Mouse (Mus musculus): ENCODE results near the gene Tuba3b. TPM values are rescaled to one million over a fixed set of nuclear protein-coding genes. Genes with fewer than 3 reads are reported as not detected.

The Tuba3b gene
- total RNA-seq, 2 experiments from 2014 or later, result 0.14 to 0.20 TPM

DNA sequence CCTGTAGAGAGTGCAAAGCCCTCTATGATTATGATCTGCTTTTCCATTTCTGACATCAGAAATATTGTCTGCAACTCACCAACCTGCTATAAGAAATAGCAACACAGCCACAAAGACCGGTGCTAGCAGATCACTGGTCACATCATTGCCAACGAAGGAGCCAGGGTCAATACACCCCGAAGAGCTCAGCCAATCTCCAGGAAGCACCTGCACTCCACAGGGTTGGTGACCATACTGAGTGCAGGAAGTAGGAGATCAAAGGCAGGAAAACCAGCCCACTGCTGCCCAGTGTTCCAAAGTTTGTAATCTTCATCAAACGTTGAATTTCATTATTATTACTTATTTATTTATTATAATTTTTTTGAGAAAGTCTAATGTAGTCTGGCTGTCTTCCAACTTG is 10.9 kb upstream of the Tuba3b start:
- DNase-seq, result no peak
- intact Hi-C loops (cut with DNase I), result no loop called here

DNA sequence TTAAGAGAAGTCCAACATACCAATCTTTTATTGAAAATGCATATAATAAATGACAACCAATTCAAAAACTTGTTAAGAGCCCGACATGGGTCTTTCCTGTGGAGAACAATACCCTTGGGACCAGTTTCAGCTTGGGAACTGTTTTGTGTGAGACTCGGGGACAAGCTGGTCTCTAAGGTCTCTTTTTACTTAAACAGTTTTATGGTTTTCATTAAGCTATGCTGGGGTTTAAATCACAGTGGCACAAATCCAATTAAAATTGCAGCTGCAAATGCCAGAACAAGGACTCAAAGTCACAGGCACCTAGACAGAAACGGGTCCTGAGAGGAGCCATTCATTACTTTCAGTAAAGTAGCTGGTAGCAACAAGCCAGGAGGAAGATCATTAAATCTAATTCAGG is 10.4 kb upstream of the Tuba3b start:
- no peak for DNase-seq
- intact Hi-C loops (cut with DNase I), result no loop called here

DNA sequence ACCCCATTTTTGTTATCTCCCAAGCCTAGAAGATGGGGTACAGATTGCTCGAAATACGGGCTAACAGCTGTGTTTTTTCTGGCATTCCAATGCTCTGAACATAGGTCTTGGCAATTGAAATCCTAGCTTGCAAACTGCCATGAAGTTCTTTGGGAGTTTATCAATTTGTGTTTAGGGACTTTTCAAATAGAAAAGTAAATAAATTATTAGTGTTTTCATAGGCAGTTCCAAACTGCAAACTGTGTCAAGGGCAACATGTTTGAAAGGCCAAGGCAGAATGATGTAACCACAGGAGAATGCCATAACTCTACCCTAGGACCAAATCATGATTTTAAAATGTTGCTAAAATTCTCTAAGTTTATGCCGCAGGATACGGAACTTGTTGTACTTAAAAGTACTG is 7.8 kb upstream of the Tuba3b start:
- no peak for DNase-seq
- intact Hi-C loops (cut with DNase I), result no loop called here

DNA sequence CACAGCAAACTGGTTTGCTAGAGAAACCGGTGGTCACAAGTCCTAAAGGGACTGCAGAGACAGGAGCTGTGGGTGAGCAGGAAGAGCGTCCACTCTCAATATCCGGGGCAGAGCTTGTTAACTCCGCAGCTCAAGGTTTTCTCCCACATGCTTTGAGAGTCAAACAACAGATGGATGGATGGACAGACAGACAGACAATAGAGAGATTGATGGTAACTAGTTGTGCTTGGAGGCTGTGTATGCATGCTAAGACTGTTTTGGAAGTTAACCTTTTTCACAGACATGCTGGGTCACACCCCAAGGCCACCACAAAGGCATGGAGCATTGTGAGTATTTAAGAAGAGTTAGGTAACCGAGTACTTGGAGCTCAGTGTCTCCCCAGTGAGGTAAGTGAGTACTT is 6.9 kb upstream of the Tuba3b start:
- no peak for DNase-seq
- intact Hi-C loops (cut with DNase I), result no loop called here

DNA sequence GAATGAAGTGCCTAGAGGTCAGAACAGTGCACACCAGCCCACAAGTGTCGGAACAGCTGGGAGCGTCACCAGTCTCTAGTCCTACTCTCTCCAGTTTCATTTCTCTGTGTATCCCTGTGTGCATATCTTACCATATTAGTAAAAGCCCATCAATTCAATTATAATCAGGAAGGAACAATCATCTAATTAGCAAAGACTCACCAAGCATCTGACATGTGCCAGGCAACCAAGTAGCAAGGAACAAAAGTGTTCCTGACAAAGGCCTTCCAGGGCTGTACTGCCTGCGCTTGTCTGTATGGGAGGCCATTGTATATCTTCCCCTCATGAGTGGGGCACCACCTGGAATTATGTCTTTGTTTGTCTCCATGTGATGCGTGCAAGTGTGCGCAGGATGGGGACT is 4.7 kb upstream of the Tuba3b start:
- intact Hi-C loops (cut with DNase I), result no loop called here
- DNase-seq, result no peak

DNA sequence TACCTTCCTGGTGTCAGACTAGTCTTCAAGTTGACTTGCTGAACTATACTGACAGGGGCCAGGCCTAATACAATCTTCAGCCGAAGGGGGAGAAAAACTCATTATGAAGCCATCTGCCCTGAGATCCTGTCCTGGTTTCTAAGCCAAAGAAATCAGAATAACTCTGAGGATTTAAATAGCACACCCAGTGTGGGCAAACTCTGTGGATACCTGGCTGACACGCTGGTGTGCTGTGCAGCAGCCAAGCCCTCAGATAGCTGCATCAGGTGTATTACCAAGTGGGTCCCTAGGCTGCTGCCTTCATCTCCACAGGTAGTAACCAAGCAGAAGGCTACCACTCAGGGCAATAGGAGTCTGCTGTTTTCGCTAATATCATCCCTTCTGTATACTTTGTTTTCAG is 2.9 kb upstream of the Tuba3b start:
- DNase-seq, result no peak
- intact Hi-C loops (cut with DNase I), result no loop called here

DNA sequence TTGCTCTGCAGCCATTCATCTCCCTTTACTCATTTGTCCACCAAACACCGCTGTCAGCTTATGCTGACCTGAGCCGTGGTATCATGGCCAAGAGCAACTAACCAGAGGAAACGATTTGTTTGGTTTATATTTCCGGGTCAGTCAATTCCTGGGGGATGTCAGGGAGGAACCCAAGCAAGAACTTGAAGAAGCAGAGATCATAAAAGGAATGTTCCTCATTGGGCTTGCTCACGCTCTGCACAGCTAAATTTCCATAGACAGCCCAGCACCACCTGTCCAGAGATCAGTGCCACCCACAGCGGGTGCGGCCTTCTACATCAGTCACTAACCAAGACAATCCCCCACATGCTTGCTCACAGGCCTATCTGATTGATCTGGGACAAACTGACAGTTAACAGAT is 1.3 kb upstream of the Tuba3b start, which contains the start of gene Lmntd1:
TSS of gene Lmntd1 (minus strand) at position 101 of the 400 bp plus-strand sequence.
- intact Hi-C loops (cut with DNase I), result no loop called here
- no peak for DNase-seq

DNA sequence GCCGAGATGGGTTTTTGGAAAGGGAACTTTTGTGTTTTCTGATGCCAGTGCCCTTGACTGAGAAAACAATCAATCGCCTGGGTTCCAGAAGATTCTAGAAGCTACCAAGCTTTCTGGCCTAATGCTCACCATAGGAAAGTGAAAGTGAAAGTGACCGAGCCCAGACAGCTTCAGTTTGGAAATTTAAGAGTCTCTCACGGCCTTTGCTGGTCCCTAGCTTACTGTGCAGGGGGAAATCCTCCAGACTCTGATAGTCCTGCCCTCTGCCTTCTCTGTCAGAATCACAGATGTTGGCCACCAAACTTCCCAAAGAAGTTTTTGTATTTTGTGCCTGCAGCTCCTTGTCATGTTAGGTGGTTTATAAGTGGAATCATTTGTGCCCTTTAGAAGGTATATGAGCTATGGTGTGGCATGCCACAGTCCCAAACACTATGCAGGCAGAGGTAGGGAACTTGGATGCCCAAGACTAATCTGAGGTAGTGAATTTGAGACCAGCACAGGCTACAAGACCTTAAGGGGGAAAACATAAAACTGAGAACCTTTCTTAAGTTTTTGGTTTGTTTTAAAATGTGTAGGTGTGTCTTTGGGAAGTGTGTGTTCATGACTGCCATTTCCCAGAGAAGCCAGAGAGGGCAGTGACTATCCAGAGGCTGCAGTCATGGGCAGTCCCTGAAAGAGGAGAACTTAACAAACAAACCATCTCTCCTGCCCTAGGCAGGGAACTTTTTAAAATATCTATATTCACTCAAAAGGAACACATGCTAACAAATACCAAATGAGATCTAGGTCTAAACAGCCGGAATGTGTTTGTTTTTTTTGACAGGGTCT is 1.1 kb downstream of the Tuba3b start:
- intact Hi-C loops (cut with DNase I), result no loop called here
- no peak for DNase-seq

DNA sequence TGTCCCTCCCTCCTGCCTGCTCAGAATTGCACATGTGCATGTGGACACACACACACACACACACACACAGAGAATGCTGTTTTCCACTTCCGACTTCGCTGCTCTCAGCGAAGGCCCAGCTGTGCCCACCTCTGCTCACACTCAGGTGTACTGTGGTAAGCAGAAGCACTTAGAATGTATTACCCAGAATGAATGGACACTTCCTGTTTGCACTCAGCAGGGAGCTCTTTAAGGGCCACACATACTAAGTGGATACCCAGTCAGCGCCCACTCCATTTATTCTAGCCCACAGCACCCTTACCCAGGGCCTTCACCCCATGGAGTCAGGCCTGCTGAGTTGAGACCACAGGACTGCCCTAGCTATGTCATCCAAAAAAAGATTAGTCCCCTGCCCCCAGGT is 7.6 kb downstream of the Tuba3b start:
- intact Hi-C loops (cut with DNase I), result no loop called here
- DNase-seq, result no peak

DNA sequence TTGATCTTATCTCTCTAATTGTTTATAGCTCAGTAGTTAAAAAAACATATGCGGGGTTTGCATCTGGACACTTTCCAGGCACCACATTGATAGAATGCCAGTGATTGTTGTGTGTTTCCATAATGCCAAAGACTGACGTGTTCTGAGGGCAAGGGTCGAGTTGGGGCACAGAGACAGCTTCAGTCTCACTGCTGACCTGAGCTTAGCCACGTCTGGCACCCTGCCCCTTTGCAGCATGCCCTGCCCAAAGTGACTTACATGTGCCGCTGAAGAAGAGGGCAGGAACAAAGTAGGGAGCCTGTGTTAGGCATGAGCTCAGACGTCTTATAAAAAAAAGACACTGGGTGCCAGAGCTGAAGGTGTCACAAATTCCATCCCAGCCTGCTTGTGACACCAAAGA is 14.7 kb downstream of the Tuba3b start:
- DNase-seq, result peak in 1 of 2 experiments; percentile 42
- intact Hi-C loops (cut with DNase I), result no loop called here

DNA sequence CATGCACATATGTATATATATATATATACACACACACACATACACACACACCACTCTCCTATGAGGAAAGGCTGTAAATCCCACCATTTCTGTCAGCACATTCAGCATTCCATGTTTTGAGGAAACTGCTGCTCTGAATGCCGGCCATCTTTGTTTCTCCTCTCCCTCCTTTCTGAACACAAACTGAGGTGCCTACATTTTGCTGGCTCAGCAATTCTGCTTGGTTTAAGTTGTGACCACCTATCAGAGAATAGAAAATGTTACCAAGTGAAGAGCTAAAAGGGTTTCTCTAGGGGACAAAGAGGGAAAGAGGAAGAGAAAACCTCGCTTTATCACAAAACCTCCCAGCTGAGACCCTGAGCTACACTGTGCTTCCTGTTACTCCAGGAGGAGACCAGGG is 18.9 kb downstream of the Tuba3b start:
- intact Hi-C loops (cut with DNase I), result no loop called here

DNA sequence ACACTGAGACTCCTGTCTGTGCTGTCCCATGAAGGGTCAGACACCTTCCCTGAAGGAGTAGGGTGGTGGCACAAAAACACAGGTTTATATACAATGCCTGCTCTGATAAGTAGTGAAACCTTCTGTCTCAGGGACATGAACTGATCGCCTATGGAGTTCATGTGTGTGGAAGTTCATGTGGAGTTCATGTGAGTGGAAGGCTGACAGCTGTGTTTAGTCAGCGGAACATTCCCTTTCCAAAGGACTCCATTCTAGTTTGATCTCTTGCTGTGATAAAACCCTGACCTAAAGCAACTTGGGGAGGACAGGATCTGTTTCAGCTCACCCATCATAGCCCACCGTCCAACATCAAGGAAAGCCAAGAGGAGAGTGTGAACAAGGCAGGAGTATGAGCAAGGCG is 21.1 kb downstream of the Tuba3b start:
- DNase-seq, result no peak
- intact Hi-C loops (cut with DNase I), result no loop called here

More for the DNA sequence above, 18.9 kb downstream of the Tuba3b start:
- DNase-seq, result no peak

DNA sequence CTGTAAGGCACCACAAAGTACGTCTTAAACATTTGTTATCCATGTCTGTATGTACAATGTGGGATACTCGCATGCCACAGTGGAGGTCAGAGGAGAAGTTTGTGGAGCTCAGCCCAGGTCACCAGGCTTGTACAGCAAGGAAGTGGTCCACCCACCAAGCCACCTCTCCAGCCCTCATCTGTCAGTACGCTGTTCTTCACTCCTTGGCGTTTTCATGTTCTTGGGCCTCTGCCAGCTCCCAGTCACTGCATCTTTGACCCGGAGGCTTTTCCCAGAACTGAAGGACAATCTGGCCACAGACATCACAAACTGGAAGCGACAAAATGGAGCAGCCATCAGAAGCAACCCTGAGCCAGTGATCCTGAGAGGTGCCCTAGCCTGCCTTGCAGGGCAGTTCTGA is 22.7 kb downstream of the Tuba3b start:
- intact Hi-C loops (cut with DNase I), result no loop called here
- DNase-seq, result peak; percentile 21 to 49

DNA sequence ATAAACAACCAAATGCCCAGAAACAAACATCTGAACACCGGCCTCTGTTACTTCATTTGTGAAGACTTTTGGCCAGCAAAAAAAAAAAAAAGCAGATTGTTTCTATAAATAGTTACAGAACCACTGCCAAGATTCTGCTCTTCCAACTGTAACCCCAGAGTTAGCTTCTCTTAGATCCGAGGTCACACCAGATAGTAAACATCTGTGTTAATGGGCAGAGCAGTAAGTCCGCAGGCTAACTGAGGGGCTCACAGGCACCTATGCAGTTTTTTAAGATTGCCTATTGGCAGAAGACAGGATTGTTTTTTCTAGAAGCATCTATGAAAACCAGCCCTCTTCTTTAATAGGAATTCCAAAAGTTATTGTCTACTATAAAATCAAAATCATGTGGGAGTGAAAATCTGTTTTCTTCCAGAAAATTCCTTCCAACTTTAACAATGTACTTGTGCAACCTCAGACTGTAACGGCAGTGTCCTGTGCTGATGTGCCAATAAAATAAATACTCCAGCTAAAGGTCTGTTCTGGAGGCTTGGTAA is 25.5 kb downstream of the Tuba3b start:
- no peak for DNase-seq
- intact Hi-C loops (cut with DNase I), result no loop called here

DNA sequence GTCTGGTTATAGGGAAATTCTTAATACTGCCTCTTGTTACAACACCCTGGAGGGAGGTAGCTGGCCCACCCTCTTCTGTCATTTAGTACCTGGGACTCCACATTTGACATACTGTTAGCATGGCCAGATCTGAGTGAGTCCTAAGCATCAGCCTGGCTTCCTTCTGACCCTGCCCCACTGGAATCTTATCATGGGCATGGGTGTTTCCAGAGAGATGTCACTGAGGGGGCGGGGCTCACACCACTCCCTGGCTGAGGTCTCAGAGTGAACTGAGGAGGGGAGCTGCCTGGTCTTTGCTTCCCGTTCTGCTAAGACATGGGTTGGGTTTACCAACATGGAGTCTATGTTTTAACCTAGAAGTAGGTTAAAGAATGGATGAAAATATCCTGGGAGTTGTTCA is 36.4 kb downstream of the Tuba3b start:
- no peak for DNase-seq
- intact Hi-C loops (cut with DNase I), result no loop called here

DNA sequence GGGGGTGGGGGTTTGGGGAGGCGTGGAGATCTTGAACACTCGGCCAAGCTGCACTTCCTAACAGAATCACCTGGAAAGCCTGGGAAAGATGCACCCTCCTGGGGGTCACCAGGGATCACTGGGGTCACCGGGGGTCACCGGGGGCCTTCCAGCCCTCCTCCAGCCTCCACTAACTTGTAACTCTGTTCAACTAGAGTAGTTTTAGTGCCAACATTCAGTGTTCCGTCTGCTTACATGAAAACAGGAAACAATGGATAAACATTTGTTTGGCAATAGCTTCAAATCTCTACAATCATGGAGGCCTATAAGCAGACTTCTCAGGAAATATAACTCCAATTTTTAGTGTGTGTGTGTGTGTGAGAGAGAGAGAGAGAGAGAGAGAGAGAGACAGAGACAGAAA is 37.4 kb downstream of the Tuba3b start:
- intact Hi-C loops (cut with DNase I), result no loop called here
- DNase-seq, result no peak

DNA sequence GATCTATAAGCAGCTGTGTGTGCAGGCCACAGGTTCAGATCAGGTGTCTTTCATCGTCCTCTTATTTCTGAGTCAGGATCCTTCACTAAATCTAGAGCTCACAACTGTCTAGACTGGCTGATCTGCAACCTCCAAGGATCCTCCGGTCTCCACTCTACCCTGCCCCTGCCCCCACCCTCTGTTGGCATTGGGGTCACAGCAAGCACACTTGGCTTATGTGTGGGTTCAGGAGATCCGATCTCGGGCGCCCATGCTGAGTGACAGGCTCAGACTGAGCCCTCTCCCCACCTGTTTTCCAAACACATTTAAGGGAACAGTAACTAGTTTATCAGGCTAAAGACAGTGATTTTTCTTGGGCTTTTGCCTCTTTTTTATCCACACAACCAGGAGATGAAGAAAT is 38.1 kb downstream of the Tuba3b start:
- intact Hi-C loops (cut with DNase I), result no loop called here
- no peak for DNase-seq

DNA sequence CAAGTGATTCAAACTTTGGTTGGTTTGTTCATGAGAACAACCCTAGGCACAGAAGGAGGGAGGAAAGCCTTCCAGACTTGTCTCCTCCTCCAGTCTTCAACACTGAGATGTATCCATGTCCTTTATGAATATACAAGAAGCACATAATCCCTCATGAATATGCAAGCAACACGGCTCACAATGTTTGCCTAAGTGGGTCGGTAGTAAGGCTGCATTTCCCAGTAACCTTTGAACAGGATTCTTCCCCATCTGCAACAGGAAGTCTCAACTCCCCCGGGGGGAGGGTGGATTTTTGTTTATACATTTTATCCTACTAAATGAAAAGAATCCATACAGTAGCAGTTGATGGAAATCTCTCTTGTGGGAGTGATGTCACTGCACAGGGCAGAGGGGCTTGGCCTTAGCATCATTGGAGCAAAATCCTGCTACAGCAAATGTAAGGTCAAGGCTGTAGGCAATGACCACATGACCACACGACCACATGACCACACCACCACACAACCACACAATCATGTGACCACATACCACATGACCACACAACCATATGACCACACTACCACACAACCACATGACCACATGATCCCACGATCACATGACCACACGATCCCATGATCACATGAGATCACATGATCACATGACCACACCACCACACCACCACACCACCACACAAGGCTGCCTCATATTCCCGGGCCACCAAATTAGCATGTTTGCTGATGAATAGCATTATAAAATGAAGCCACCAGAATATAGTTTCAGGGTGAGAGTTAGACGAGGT is 38.7 kb downstream of the Tuba3b start:
- intact Hi-C loops (cut with DNase I), result no loop called here
- DNase-seq, result no peak

DNA sequence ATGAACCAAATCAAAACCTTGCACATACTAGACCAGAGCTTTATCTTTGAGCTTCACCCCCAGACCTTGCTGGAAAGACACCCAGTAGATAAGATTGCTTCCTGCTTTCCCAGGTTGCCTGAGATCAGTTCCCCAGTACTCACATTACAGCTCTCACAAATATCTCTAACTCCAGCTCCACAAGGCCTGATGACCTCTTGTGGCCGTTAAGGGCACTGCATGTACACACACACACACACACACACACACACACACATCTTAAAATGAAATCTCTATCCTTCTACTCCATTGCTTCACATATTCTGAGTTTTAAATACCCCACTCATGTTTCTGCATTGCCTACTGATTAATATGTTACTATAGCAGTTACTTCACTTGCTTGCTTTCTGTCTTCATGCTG is 40.1 kb downstream of the Tuba3b start:
- no peak for DNase-seq
- intact Hi-C loops (cut with DNase I), result no loop called here

DNA sequence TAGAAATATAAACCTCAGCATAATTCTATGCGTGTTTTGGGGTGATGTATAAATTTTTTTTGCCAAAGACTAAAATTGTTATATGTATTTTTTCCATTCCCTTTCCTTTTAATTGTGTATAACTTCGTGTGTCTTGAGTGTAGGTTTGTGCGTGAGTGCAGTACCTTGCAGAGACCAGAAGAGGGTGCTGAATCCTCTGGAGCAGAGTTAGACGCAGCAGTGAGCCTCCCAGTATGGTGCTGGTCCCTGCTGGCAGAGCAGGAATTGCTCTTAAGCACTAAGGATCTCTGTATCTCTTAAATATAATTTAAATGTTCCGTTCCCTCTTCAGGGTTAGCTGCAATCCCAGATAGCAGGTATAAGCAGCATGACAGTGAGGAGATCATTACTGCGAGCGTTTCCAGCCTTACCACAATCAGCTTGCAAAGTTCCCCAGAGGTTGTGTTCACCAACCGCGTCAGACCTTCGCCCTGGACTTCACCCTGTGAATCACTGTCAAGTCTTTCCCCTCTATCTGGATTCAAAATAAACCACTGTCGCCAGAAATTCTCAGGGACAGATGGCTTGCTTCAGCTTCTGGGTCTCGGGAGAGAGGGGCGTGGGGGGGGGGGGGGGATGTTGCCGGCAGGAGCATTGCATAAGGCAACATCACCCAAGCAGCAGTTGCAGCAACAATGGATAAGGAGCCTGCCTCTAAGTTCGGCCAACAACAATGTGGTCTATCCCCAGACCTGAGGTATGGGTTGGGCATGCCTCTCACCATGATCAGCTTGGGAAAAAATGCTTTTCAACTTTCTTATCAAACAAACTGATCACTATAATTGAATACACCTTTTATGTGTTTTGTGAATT is 41.4 kb downstream of the Tuba3b start:
- peak in 1 of 2 experiments; percentile 14 for DNase-seq
- intact Hi-C loops (cut with DNase I), result no loop called here

DNA sequence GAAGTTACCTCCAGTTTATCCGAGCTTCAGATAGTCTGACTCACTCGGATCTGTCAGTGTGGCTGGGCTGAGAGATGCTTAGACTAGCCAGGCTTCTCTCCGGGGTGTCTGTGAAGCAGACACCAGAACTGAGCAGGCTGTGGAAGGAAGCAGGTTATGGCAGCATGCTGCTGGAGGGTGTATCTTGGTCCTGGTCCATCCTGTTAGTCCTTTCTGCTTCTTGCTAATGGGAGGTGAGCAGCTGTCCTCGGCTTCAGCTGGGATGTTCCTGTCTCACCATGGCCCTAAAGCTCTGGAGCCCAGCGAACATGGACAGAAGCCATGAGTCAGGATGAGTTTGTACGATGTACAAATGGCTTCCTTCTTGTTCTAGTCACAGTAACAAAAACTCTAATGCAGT is 43.6 kb downstream of the Tuba3b start:
- intact Hi-C loops (cut with DNase I), result no loop called here
- no peak for DNase-seq

Measured in heart, postnatal 14 days (tissue).